Mouse (Mus musculus) telencephalon, adult 2 months (tissue): ENCODE measurements around the gene Sema4g.

Experiments used
- DNase-seq: peaks from one replicate; pipeline ENCODE4 v3.0.0-alpha.2; 2011; ENCODE audit warnings: low read depth, low spot score

Gene Sema4g

DNA sequence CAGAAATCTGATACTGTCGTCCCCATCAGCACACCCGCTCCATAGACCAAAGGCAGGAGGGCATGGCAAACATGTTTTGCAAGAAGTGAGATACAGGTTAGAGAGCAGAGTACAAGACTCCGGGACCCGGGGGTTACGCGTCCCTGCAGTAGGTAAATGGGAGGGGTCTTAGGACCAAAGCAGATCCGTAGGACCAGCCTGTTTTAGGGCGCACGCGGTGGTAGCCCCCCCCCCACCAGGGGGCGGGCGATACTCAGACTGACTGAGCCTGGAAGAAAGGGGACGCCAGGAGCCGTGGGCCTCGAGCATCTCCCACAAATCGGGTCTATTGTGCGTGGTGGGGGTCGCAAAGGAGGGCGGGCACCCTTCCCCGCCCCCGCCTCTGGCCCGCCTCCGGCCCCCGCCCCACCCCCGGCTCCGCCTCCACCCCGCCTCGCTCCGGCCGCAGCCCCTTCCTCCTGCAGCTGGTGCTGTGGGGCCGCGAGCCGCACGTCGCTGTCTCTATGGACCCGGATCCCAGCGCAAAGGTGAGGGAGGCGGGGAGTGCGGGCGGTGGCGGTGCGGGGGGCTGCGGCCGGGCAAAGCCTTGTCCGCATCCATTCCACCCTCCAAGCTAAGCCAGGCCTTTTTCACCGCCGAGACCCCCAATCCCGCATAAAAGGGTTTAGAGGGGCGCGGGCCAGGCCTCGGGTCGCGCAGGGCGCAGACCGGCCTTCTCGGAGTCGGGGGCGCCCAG lies at the start of gene Sema4g:
Gene Sema4g (plus strand): TSS at position 271 of the 736 bp plus-strand sequence.
- DNase-seq = no peak

DNA sequence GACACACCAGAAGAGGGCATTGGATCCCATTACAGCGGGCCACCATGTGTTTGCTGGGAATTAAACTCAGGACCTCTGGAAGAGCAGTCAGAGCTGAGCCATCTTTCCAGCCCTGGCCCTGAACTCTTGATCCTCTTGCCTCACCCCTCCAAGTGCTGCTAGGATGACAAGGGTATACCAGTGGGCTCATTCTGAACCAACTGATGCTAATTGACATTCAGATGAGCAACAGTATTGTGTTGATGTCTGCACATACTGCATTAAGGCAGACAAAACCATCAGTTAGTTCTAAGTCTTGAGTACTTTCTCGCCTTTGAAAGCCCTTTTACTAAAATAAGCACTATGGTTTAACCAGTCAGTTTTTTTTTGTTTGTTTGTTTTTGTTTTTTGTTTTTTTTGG lies 29.3 kb upstream of the Sema4g start:
- no peak for DNase-seq

DNA sequence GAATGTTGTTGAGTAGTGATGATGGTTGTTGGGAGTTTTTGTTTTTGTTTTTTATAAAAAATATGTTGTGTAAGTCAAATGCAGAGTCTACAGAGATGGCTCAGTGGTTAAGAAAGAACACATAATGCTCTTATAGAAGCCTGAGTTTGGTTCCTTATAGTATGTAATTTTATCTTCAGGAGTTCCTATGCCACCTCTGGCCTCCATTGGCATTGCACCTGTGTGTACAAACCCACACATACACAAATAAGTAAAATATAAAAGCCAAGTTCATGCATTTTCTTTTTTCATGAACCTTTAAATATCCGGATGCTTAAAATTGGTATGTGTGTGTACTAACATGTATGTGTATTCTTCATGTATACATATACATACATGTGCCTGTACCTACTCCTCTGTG lies 22.9 kb upstream of the Sema4g start:
- no peak for DNase-seq

DNA sequence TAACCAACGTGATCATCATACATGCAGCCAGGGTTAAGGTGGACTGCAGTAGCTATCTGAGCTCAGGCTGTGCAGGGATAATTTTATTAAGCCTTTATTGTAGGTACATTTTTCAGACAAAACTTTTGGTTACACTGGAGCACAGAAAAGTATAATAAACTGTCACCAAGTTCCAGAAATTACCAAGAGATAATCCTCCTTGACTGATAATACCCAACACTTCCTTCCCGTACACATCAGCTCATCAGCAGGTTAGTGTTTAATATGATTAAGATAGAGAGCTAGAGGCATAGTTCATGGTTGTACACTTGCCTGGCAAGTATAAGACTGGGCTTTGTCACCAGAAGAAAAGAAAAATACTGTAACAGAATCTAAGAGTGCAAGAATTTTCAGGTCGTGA lies 20.6 kb upstream of the Sema4g start:
- DNase-seq = no peak

DNA sequence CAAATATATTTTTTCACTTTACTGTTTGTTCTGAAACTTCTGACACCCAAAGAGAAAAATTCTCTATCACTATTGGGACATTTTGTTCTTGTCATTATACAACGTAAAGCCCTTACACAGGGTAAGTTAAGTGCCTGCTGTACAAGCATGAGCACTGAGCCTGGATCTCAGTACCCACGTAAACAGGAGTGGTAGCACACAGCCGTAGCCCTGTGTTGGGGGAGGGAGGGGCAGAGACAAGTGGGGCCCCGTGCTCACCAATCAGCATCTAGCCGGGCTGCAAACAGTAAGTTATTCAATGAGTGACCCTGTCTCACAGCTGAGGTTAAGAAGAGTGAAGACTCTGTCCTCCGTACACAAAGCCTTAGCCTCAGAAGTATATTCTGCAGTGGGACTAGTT lies 12.3 kb upstream of the Sema4g start:
- DNase-seq = no peak

DNA sequence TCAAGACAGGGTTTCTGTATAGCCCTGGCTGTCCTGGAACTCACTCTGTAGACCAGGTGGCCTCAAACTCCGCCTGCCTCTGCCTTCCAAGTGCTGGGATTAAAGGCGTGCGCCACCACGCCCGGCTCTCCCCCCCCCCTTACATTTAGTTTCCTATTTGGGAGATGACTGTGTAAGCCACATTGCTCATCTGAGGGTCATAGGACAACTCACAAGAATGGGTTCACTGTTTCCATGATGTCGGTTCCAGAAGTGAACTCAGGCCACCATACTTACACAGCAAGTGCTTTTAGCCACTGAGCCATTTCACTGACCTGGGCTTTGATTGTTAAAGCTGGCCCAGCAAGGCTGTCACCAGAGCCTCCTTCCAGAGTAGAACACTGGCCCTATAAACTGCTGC lies 11.8 kb upstream of the Sema4g start:
- DNase-seq = no peak

DNA sequence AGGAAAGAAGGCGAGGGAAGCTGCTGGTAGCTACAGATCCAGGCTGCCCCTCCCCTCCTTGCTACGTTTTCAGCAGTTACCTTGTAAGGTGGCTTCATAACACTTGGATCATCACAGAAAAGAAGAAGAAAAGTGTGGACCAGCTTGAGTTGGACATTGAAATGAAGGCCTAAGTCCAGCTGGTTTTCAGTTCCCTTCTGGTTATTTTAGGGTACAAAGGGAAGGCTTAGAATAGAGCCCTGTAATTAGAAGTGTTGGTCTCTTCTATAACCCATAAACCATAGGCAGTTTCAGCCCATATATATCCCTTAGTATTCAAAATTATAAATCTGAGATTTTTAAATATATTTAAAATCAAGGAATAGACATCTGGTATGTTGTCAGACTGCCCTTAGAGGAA lies 8.1 kb upstream of the Sema4g start:
- no peak for DNase-seq

DNA sequence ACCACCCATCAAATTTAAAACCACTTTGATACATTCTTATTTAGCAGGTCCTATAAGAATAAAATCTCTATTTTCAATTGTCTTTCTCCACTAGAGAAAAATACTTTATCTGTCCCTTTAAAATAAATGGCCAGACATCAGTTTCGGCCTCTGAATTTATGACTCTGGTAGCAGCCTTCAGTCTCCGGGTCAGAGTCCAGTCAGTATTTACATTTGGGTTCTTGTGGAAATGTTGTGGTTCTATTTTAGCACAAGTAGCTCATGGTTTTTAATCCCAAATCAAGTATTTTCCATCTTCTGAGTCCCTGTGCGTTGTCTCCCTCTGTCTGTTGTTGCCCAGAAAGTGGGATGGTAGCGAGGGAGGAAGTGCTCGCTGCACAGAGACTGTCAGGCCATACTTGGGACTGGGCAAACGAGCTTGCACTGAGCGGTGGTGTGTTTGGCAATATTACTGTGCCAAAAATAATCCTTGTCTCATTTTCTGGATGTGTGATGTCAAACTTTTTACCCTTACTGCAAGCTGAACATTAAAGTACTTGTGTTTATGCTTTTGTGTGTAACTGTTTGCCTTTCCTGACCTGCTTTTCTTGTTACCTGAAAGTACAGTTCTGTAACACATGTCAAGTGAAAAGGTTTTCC lies 6.3 kb upstream of the Sema4g start:
- DNase-seq = no peak

DNA sequence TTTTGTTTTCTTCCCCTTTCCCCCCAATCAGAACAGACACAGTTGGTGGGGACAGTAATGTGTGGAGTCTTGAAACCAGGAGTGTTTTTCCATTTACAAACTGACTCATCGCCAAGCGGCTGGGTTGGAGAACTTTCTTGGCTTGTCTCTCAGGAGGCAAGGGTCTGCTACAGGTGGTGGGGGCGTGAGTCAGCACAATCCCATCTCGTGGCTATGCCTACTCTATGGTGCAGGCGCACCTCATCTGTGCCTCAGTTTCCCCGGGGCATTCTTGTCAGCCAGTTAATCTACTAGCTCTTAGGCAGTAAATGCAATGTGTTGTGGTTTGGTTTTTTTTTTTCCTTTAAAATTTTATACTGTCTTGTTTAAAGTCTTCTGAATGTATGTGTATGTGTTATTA lies 5.5 kb upstream of the Sema4g start:
- no peak for DNase-seq

DNA sequence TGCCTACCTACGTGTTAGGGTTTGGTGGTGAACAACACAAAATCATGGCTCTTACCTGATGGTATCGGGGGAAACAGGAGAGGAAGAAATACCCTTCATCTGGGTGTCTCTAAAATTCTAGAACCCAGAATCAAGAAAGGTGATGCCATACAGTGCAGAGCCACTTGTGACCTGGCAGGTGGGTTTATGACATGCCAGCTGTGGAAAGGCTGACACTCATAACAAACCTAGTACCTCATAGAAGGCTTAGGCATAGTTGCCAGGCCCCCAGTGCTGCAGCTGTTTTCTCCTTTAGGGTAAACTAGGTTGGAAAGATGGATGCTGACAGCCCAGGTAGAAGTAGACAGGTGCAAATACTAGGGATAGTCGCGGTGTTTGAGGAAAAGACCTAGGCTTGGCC lies 4.5 kb upstream of the Sema4g start:
- no peak for DNase-seq

DNA sequence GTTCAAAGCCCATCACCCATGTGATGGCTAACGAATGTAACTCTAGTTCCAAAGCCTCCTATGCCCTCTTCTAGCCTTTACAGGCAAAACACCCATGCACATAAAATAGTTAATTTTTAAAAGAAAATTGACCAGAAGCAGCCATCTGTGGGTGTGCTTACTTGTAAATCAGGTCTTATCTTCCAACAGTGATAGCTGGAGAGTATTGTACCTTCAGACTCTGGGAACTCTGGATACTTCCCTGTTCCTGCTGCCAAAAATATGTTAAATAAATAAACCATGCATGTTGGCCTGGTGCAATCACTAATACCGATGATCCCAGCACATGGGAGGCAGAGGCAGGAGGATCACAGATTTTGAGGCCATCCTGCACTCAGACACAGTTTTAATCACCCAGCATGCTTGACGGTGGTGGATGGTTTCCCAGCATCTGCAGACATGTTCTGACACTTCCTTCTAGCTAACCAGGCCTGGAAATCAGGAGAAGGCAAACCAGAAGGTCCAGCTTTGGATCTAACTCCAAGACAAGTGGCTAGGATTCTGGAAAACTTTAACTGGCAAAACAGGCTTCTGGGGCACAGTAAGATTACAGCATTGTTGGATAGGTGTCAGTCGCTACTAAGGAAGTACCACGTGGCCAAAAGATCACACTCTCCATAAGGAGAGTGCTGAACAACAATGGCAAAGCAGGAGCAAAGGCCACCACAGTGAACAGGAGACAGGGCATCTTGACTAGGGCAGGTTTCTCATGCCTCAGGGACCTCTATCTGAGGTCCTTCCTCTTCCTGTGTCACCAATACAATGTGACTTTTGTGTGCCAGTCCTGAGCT lies 3.5 kb upstream of the Sema4g start:
- DNase-seq = no peak

DNA sequence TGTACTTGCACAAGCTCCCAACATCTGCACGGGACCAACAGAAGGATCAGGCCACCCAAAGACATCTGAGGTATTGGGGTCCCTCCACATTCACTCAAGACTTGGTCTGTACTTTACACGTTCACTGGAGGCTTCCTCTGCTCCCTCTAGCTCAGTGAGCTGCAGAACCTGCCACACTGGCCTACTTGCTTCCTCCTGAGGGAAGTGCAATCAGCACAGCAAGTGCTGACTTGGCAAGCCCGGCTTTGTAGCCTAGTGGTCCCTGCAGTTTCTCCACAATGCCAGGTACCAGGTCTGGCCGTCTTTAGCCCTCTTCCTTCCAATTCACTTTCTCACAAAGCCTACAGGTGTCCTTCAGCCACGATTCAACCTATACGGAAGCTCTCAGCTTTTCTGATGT lies 1.9 kb upstream of the Sema4g start:
- DNase-seq = no peak

DNA sequence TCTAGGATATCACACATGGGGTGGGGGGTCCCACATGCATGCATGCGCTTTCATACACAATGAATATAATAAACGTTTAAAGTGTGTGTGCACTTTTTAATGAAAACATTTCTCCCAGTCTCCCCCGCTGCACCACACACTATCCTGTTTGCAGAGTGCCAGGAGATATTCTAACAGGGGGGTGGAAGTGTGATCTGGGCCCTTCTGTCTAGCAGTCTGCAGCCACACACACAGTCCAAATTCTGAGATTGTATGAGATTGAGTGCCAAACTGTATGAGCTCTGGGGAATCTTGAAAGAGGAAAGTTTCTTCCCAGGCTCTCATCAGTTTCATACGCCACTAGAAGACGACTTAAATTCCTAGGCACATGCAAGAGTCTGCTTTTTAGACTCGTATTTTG lies 1.1 kb upstream of the Sema4g start:
- peak; percentile 85 for DNase-seq

DNA sequence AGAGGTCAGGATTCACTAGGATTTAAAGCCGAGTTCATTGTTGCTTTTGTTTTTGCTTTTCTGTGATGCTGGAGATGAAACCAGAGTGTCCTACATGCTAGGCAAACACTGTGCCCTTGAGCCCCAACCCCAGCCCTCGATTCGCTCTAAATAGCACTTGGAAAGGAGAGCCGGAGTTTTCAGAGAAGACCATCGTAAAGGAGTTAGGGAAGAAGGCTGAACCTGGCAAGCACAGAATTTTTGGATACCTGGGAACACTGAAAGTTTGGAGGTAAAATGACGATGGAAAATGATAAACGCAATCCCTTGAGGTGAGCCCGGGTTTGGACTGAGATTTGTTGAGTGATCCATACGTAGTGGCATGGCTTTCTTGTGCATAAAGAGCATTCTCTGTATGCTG lies 580 bp upstream of the Sema4g start:
- DNase-seq = no peak

DNA sequence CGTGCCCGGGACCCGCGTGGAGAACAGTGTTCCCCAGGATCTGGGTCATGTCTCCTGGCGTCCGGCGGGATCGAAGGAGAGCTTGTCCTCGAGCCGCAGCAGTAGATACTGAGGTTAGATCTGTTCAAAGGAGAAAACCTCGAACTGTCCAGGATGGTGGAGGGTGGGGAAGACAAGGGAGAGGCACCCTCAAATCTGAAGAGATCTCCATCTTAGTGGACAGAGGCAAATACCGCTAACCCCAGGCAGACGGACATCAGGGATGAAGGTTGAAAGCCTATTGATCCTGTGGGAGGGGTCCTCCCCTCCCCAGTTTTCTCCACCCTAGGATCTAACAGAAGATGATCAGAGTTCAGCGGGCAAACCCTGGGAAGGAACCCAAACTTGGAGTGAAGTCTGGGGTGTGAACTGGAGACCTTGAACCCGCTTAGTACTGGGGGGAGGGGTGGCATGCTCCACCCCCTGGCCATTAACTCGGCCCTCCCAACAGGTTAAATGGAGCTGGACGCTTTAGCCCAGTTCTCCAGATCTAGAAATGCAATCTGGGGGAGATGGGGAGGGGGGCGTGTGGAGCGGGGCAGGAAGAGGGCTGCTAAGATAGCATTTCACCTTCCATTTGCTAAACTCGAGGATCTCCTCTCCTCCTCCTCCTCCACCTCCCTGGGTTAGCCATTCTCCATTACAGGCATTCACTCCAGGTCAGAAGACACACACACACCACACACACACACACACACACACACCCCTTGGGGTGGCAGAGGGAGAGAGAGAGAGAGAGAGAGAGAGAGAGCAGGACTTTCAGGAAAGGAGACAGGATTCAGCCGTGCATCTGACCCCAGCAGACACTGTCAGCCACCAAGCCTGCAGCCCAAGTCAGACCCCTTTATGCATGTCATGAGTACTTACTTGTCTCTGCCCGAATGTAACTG lies 930 bp downstream of the Sema4g start:
- no peak for DNase-seq

DNA sequence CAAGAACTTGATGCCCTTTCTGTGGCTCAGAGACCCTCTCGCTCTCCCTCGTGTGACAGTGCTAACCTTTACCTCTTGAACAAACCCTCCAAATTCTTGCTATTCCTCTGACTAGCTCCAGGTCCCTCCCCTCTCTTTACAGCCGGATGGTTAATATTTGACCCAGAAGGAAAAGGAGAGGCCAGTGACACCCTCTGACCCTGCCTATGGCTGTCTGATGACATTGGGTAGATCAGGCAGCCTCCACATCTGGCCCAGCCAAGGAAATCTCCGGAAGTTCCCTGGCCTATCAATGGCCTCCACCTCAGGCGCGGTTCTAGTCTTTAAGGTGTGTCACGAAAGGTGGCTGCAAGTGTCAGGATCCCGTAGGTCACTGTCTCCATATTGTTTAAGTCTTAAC lies 2.1 kb downstream of the Sema4g start:
- DNase-seq = no peak

DNA sequence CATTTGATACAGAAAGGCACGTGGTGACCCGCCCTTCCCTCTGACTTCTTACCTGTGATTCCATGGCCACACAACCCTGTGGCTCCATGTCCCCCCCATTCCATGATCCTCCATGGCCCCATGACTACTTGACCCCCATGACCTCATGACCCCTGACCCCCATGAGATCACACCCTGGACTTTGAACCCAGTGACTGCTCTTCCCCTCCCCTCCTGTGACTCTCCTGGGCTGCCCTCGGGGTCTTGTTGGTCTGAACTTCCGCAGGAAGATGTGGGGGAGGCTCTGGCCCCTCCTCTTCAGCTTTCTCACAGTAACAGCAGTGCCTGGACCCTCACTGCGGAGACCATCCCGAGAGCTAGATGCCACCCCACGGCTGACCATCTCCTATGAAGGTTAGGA lies 3.3 kb downstream of the Sema4g start:
- no peak for DNase-seq

DNA sequence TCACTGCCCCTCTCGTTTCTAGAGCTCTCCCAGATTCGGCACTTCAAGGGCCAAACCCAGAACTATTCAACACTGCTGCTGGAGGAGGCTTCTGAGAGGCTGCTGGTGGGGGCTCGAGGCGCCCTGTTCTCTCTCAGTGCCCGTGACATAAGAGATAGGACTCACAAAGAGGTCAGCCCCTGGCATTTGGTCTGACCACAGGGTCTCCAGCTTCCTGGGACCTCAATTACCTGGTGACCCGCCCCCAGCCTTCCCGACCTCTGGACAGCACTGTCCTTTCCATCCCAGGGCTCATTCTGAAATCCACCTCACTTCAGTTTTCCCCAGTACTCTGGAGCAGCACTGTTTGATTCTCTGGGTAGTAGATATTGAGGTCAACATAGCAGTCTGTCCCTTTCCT lies 3.8 kb downstream of the Sema4g start:
- DNase-seq = no peak

DNA sequence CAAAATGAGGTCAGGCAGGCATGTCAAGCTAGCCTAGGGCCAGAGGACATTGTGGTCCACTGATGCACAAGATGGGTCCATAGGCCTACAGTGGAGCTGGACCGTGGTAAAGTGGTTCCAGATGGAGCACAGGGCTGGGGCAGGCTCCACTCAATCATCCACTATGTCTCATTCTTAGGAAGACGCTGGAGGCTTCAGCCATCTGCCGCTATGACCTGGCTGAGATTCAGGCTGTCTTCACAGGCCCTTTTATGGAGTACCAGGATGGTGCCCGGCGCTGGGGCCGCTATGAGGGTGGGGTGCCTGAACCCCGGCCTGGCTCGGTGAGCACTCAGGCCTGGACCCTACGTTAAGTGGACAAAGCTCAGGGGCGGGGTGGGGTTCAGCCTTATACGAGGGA lies 8.9 kb downstream of the Sema4g start:
- DNase-seq = no peak

DNA sequence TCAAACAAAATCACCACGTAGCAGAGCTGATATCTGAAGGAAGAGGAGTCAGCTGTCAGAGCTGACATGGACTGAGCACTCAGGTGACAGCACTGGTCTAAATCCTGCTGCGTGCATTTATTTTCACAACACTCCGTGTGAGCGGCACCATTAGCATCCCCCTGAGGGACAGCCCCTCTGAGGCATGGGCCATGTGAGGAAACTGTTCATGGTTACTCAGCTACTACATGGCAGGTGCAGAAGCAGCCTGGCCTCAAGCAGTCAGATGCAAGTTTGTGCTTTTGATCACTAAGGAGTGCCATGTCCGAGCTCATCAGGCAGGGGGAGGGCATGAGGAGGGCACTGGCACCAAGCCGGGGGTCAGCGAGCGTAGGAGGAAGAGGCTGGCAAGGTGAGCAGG lies 10.7 kb downstream of the Sema4g start:
- no peak for DNase-seq

DNA sequence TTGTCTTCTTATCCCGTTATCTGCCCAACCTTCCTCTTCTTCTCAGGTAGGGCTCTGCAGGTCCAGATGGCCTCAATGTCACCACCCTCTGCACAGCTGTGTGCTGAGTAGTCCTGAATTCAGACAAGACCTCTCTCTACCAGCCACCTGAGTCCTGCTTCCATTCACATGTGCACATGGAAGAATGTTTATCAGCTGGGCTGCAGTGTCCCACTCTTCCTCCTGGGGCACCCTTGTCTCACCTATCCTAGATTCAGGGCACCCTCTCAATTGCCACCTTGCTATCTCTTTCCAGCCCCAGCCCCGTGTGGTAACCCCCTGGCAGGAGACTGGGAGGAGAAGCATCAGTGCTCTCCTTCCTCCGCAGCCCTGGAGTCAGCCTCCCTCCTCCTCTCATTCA lies 13.4 kb downstream of the Sema4g start:
- no peak for DNase-seq
